ENCODE assay signal across 9 mouse cellular contexts in genomic region chr6:36722769-36723549, GRCm38 (mm10).
DNase-seq lines count a peak whose midpoint lies in the region; ATAC-seq lines count a peak whose summit lies in the region.
"Had no signal": no experiment of that assay in that cellular context is flagged by ENCODE, and none has a peak within 500 bp of the region (broad histone marks: within the 10 kb centered on the region; RNA-seq: fewer than 3 reads in every experiment).

No protein-coding gene starts in this region.

- no peak overlapping the region for H3K4me3 ChIP-seq in heart, embryonic 10.5 days
- no peak overlapping the region for H3K4me3 ChIP-seq in forebrain, embryonic 16.5 days (replicated peaks; ENCODE audit: low read length)
- no peak overlapping the region for H3K4me3 ChIP-seq in neural tube, embryonic 12.5 days
- H3K4me3 ChIP-seq in liver, embryonic 11.5 days (ENCODE audit: low read depth, low read length), result no peak overlapping the region
- H3K4me3 ChIP-seq: liver, embryonic 13.5 days had no signal

- no peaks in the 10 kb centered on the region for H3K27me3 ChIP-seq in heart, embryonic 10.5 days (ENCODE audit: insufficient read depth, poor library complexity, severe bottlenecking)
- no peaks in the 10 kb centered on the region for H3K27me3 ChIP-seq in forebrain, embryonic 16.5 days (replicated peaks; ENCODE audit: control insufficient read depth, insufficient read depth, low read length)
- H3K27me3 ChIP-seq in neural tube, embryonic 12.5 days (replicated peaks), result no peaks in the 10 kb centered on the region
- no peaks in the 10 kb centered on the region for H3K27me3 ChIP-seq in liver, embryonic 11.5 days (replicated peaks; ENCODE audit: control insufficient read depth, insufficient read depth, low read length)
- H3K27me3 ChIP-seq: liver, embryonic 13.5 days had no signal

- H3K27ac ChIP-seq in heart, embryonic 10.5 days, result no peak overlapping the region
- peak overlapping the region; percentile 77 for H3K27ac ChIP-seq in forebrain, embryonic 16.5 days (ENCODE audit: low read length)
- H3K27ac ChIP-seq in neural tube, embryonic 12.5 days, result no peak overlapping the region
- no peak overlapping the region for H3K27ac ChIP-seq in liver, embryonic 11.5 days (ENCODE audit: low read depth, low read length)
- H3K27ac ChIP-seq: liver, embryonic 13.5 days had no signal

- intact Hi-C loops in heart, postnatal 25 days (cut with DNase I), result no loop called here

- DNase-seq in heart, adult 11 months, result peak; percentile 73
- no peak for DNase-seq in heart, embryonic 10.5 days (ENCODE audit: low spot score)
- peak; percentile 46 to 60 for DNase-seq in layer of hippocampus, postnatal 14 days (ENCODE audit: low spot score in 2 of 2)
- no peak for DNase-seq in liver, embryonic 11.5 days (ENCODE audit: low spot score)
- no peak for DNase-seq in heart, postnatal 25 days (ENCODE audit: low spot score)
- no peak for DNase-seq in thymus, postnatal 4 days
- DNase-seq: liver, embryonic 13.5 days had no signal

- H3K4me1 ChIP-seq in heart, embryonic 10.5 days, result no peaks in the 10 kb centered on the region
- H3K4me1 ChIP-seq in forebrain, embryonic 16.5 days (replicated peaks; ENCODE audit: control insufficient read depth, insufficient read depth, low read length), result peaks cover 11% of the 10 kb centered on the region
- H3K4me1 ChIP-seq in neural tube, embryonic 12.5 days, result no peaks in the 10 kb centered on the region
- no peaks in the 10 kb centered on the region for H3K4me1 ChIP-seq in liver, embryonic 11.5 days (replicated peaks; ENCODE audit: control insufficient read depth, insufficient read depth, low read length)
- H3K4me1 ChIP-seq: liver, embryonic 13.5 days had no signal

- no peak overlapping the region for H3K4me2 ChIP-seq in forebrain, embryonic 16.5 days (ENCODE audit: low read length)
- no peak overlapping the region for H3K4me2 ChIP-seq in neural tube, embryonic 12.5 days (replicated peaks)
- no peak overlapping the region for H3K4me2 ChIP-seq in liver, embryonic 11.5 days
- H3K4me2 ChIP-seq: liver, embryonic 13.5 days had no signal

- WGBS in heart, embryonic 10.5 days, result 71% methylated on average over 5 of the region's 5 CpGs
- 30% methylated on average over 5 of the region's 5 CpGs for WGBS in forebrain, embryonic 16.5 days
- WGBS in neural tube, embryonic 12.5 days, result 57% methylated on average over 5 of the region's 5 CpGs
- 69% methylated on average over 5 of the region's 5 CpGs for WGBS in liver, embryonic 11.5 days

- 0 out of 2 replicates have a peak overlapping the region, but pooled peaks have one; percentile 22 for H3K9ac ChIP-seq in forebrain, embryonic 16.5 days (replicated peaks; ENCODE audit: low read depth, low read length)
- no peak overlapping the region for H3K9ac ChIP-seq in neural tube, embryonic 12.5 days
- H3K9ac ChIP-seq in liver, embryonic 11.5 days (ENCODE audit: low read depth, low read length), result no peak overlapping the region
- H3K9ac ChIP-seq: liver, embryonic 13.5 days had no signal

- no peaks in the 10 kb centered on the region for H3K9me3 ChIP-seq in heart, embryonic 10.5 days
- no peaks in the 10 kb centered on the region for H3K9me3 ChIP-seq in forebrain, embryonic 16.5 days (ENCODE audit: control insufficient read depth, low read length)
- no peaks in the 10 kb centered on the region for H3K9me3 ChIP-seq in neural tube, embryonic 12.5 days
- H3K9me3 ChIP-seq in liver, embryonic 11.5 days (ENCODE audit: control insufficient read depth, low read length), result no peaks in the 10 kb centered on the region

- peaks cover 3% of the 10 kb centered on the region for H3K36me3 ChIP-seq in heart, embryonic 10.5 days
- H3K36me3 ChIP-seq in forebrain, embryonic 16.5 days (ENCODE audit: control insufficient read depth, insufficient read depth), result no peaks in the 10 kb centered on the region
- peaks cover 8% of the 10 kb centered on the region; the same call in 1 of the 2 replicates for H3K36me3 ChIP-seq in neural tube, embryonic 12.5 days
- no peaks in the 10 kb centered on the region for H3K36me3 ChIP-seq in liver, embryonic 11.5 days (ENCODE audit: control insufficient read depth, insufficient read depth, low read length)
- H3K36me3 ChIP-seq: liver, embryonic 13.5 days had no signal

- peak; percentile 94 for ATAC-seq in forebrain, embryonic 16.5 days
- 0 out of 2 replicates have a peak, but pooled peaks have one; percentile 63 for ATAC-seq in neural tube, embryonic 12.5 days (ENCODE audit: low FRiP score, low read depth)
- no peak for ATAC-seq in liver, embryonic 11.5 days (replicated peaks; ENCODE audit: low FRiP score)

Comparison
In these comparisons a context has a peak if more than half of its experiments do, and no peak if none do; other contexts are left out.
1. DNase-seq: peak in heart, adult 11 months (single experiment) and layer of hippocampus, postnatal 14 days (2 of 2); none in heart, embryonic 10.5 days (single experiment), liver, embryonic 11.5 days (single experiment), heart, postnatal 25 days (single experiment) and thymus, postnatal 4 days (single experiment).